Mouse (Mus musculus): ENCODE data around the gene AI837181.

AI837181 gene

GRCm38 (mm10) chr19:5424782-5425741, at the start of gene AI837181, which contains the start of gene Drap1:
Gene AI837181, plus strand, starts transcription at chr19:5425144.
Gene Drap1, minus strand, starts transcription at chr19:5424979.
- DNase-seq: peak; percentile 99

DNA sequence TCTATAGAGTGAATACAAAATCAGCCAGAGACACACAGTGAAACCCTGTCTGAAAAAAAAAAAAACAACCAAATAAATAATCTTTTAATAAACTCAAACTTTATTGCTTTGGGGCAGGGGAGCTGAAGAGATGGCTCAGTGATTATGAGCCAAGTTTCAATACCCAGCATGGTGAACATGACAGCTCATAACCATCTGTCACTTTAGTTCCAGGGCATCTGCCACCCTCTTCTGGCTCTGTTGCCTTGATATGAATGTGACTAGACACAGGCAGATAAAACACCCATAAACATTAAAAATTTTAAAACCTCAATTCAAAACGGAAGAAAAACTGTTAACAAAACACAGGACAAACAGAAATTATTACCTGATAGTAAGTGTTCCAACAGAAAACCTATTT, 47.5 kb upstream of the AI837181 start:
- no peak for DNase-seq

DNA sequence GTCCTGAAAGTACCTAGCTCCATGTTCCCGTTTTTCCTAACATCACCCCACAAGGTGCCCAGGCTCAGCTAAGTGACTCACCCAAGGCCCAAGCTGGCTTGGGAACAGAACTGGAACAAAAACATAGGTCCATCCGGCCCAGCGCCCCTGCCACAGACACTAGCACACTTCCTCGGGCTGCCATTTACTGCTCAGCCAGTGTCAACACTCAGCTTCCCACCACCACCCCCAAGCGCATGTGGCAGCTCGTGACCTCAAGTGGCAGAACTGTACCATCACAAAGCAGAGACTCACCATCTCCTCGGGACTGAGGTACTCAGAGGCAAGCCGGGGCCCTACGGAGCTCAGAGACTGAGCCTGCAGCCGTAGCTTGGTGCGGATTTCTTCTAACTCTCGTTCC, 41.6 kb upstream of the AI837181 start:
- no peak for DNase-seq

DNA sequence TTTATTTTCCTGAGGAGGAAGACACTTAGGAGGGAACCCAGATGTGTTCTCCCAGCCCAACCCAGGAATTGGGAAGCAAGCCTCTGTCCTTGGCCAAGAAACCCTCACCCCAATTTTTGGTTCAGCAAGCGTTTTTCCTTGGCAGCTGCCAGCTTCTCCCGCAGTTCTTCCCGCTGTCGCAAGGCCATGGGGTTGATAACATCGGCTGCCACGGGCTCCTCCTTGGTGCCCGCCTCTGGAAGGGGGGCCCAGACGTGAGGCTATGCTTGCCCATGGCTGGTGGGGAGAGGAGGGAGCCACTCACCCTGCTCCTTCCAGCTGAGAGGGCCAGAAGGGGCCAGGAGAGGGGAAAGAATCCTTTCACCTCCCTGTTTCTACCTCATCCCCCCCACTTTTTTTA, 40.2 kb upstream of the AI837181 start:
- no peak for DNase-seq

DNA sequence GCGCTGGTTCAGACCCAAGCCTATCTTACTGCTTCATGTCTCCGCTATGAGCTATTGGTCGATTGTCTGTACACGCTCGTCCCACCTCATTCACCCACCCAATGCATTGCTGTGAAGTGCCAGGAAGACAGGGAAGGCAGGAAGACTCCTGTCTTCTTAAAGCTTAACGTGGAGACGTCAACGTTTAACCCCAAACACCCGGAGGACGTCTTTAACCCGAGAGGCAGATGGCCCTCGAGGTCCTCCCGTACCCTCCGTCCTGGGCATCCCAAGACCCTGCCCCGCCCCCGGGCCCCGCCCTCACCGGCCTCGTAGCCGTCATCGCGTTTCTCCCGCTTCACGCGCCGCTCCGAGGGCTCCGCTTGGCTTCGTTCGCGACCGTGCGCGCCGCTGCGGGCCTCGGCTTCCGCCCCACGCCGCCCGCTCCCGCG, 36.9 kb upstream of the AI837181 start:
- peak; percentile 73 for DNase-seq

DNA sequence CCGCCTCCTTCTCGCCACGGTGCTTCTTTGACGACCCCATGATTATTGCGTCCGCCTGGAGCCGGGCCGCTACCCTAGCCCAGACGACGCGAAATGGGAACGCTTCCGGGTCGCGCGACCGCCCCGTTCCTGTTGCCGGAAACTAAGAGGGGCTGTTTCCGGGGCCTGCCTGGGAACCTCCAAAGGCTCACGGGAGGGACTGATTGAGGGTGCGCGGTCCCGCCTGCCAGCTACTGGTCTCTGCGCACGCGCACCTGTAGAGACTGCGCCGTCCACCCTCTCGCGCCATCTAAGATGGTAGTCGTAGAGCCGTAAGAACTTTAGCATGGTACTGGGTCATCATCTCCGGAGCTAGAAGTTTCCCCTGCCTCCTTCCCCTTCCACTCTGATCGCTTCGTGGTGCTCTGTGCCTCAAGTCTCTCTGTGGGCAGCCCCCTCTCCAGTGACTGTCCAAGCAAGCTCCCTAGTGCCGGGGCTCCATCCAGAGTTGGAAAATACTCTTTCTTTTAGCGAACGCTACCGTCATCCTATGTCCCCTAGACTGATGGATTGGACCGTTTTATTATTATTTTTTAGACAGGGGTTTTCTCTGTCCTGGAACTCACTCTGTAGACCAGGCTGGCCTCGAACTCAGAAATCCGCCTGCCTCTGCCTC, 36.2 kb upstream of the AI837181 start, which contains the start of gene Sart1:
TSS of gene Sart1 (minus strand) at position 116 of the 655 bp plus-strand sequence.
- DNase-seq: peak; percentile 94

DNA sequence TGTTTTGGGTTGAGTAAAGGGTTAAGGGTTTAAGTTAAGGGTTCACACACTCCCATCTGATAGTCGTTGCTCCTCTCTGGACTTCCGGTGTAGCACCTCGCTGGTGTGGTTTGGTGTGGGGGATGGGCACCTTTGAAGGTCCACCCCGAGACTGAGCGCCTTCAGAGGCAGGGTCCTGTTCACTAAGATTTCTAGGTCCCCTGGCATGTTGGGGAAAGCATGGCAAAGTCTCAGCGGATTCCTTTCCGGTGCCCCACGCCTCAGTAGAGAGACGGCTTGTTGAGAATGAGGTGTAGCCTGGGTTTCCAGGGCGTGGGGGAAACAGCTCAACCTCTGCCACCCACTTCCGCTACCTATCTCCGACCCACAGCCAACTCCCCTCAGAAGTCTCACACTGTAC, 35.3 kb upstream of the AI837181 start:
- peak; percentile 81 for DNase-seq

GRCm38 (mm10) chr19:5390416-5390815, 34.5 kb upstream of the AI837181 start:
- DNase-seq: peak; percentile 61

DNA sequence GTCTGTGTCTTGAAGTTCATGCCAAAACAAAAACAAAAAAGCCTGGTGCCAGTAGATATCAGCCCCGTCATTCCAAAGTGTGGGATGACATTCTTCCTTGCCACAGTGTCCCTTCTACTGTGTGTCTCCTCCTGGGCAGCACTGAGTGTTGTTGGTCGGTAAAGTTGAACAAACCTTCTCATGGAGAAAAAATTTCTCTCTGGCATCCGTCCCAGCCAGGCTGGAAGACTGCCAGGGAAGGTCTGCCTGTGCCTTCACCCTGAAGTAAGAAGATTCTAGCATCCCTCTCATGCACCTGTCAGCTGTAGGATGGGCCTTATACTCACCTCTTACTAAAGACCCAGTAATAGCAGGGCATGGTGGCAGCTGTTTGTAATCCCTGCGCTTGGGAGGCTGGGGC, 32.1 kb upstream of the AI837181 start:
- DNase-seq: no peak

DNA sequence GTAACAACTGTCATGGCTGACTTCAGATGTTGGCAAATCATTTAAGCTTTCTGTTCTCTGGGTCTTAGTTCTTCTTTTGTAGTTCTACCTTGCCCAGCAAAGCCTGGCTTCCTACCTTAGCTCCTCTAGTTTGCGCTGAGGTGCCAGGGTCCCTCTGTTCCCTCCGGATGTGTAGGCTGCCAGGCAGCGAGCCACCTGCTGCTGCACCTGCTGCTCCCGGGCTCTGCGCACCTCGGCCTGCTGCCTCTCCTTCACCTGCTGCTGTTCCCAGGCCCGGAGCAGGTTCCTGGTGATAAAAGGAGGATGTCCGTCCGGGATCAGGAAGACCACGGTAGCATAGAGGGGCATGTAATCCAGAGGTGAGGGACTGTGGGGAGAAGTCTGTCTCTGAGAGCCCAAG, 30.8 kb upstream of the AI837181 start:
- DNase-seq: no peak

- no peak for DNase-seq
Observed at GRCm38 (mm10) chr19:5395371-5395770, 29.6 kb upstream of the AI837181 start.

DNA sequence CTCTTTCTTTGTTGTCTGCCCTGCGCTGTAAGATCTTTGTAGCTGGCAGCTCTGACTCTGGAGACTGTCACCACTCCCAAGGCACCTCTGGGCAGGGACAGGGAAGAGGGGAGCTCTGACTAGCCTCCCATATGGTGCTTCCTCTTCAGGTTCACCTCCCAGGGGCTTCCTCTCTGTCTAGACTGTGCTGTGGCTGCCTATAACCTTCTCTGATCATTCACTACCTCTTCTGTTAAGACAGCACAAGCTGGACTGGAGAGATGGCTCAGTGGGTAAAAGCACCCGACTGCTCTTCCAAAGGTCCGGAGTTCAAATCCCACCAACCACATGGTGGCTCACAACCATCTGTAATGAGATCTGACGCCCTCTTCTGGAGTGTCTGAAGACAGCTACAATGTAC, 23.9 kb upstream of the AI837181 start:
- peak; percentile 37 for DNase-seq

DNA sequence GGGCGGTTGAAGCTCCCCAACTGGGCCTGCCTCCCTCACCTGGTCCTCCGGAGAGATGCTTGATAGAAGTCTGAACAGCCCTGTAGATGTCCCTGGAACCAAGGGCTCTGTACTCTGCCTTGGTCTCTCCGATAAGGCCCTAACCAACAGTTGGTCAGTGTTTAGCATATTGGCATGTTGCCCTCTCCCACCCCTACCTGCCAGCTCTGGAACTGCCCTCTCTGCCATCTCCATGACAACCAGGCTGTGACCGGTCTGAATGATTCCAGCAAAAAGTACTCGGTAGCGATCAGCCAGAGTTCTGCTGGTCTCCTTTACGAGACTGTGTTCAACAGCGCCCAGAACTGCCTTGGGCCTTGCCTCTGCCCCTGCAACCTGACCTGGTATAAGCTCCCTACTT, 22.7 kb upstream of the AI837181 start, which contains the start of gene Tsga10ip:
TSS of gene Tsga10ip (minus strand) at position 234 of the 400 bp plus-strand sequence.
- peak; percentile 9 for DNase-seq

- no peak for DNase-seq
Observed at GRCm38 (mm10) chr19:5405924-5406323, 19.0 kb upstream of the AI837181 start.

DNA sequence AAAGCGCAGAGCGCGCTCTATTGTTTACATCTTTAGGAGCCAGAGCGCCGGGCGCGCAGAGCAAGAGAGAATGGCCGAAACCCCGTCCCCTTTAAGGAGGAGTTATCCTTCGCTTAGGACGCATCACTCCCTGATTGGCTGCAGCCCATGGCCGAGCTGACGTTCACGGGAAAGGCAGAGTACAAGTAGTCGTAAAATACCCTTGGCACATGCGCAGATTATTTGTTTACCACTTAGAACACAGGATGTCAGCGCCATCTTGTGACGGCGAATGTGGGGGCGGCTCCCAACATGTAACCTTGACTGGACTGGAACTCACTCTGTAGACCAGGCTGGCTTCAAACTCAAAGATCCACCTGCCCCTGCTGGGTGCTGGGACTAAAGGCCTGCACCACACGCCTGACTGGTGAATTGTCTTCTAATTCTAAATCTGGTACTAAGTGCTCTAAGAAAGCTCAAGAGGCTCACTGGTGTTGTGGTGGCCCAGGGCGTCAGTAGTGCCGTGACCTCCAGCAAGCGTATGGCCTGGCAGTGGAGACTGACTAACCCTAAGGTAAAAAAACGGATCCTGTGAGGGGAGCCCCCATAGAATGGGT, 18.3 kb upstream of the AI837181 start:
- peak; percentile 45 for DNase-seq

- DNase-seq: peak; percentile 80
Observed at GRCm38 (mm10) chr19:5407133-5407532, 17.8 kb upstream of the AI837181 start.

GRCm38 (mm10) chr19:5408057-5409001, 16.6 kb upstream of the AI837181 start:
- DNase-seq: no peak

GRCm38 (mm10) chr19:5409068-5409467, 15.9 kb upstream of the AI837181 start:
- DNase-seq: no peak

DNA sequence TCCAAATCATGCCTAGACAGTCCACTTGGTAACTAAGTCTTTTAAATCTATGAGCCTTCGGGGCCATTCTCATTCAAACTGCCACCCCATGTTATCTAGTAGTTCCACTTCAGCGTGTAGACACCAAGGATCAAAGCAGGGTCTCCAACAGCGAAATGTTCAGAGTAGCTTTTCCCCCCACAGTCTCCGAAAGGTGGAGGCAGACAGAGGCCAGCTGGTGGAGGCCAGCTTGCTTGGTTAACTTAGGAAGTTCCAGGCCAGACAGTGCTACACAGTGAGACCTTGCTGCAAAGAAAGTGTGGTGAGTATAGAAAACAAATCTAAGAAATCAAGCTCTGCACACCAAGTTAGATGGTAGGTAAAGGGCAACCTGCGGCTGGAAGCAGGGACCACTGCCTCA, 14.3 kb upstream of the AI837181 start:
- DNase-seq: no peak

- DNase-seq: no peak
Observed at GRCm38 (mm10) chr19:5411961-5412360, 13.0 kb upstream of the AI837181 start.

DNA sequence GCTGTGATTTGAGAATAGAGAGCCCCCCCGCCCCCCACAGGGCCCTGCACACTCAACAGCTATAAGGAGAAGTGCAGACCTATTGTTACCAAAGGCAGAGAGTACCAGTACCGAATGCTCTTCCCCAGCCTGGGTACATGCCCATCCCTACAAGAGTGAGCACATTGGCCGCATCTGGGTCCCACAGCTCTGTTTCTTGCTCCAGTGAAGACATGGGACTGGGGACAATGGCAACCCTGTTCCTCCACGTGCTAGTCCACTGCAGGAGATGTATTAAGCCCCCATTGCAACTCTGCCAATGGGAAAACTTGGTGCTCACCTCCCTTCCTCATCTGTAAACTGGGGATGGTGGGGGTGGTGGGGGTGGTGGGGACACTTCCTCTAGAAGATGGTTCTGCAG, 11.1 kb upstream of the AI837181 start:
- no peak for DNase-seq

- no peak for DNase-seq
Observed at GRCm38 (mm10) chr19:5414534-5414957, 10.4 kb upstream of the AI837181 start.
